Comparison of ENCODE assay signal across 9 mouse cellular contexts in genomic region chr2:73561665-73562063, GRCm38 (mm10). TPM values are rescaled to one million over a fixed set of nuclear protein-coding genes. Genes with fewer than 3 reads are reported as not detected.
A peak's percentile ranks its signal among the peaks of the same experiment; 100 is the strongest.
DNase-seq lines count a peak whose midpoint lies in the region; ATAC-seq and TF ChIP-seq lines count a peak whose summit lies in the region.
"Had no signal": no experiment of that assay in that cellular context is flagged by ENCODE, and none has a peak within 500 bp of the region (broad histone marks: within the 10 kb centered on the region; RNA-seq: fewer than 3 reads in every experiment).

No protein-coding gene starts in this region.

- DNase-seq in right cerebral cortex, postnatal 10 days (ENCODE audit: low spot score in 2 of 2) = peak; percentile 53 to 62
- no peak for DNase-seq in right cerebral cortex, adult 18-20 months
- DNase-seq in forebrain, postnatal 0 days = peak; percentile 80
- no peak for DNase-seq in ovary, postnatal 36 days (ENCODE audit: low spot score)
- DNase-seq in right cerebral cortex, postnatal 14 days = no peak

- peak; percentile 56; the same call in 1 of the 2 replicates for TF ChIP-seq CTCF in bone marrow macrophage, adult 2 months (IDR thresholded peaks at IDR 0.05; ENCODE audit: low read depth, low read length)
- TF ChIP-seq CTCF in forebrain, postnatal 0 days (IDR thresholded peaks at IDR 0.05; ENCODE audit: low read depth) = peak; percentile 81

- WGBS in forebrain, postnatal 0 days = 4% methylated on average over 8 of the region's 8 CpGs
- 6% methylated on average over 8 of the region's 8 CpGs for WGBS in limb, embryonic 12.5 days
- WGBS in midbrain, embryonic 15.5 days = 6% methylated on average over 8 of the region's 8 CpGs

- H3K27ac ChIP-seq in bone marrow macrophage, adult 2 months (ENCODE audit: insufficient read depth, low read depth, low read length) = no peak overlapping the region
- no peak overlapping the region for H3K27ac ChIP-seq in forebrain, postnatal 0 days (ENCODE audit: low read depth, low read length)
- H3K27ac ChIP-seq in limb, embryonic 12.5 days = no peak overlapping the region
- no peak overlapping the region for H3K27ac ChIP-seq in midbrain, embryonic 15.5 days

- H3K4me3 ChIP-seq in bone marrow macrophage, adult 2 months (ENCODE audit: insufficient read depth, low read length) = no peak overlapping the region
- peak overlapping the region; percentile 39 for H3K4me3 ChIP-seq in forebrain, postnatal 0 days (ENCODE audit: low read depth, low read length)
- peak overlapping the region; percentile 41 for H3K4me3 ChIP-seq in limb, embryonic 12.5 days (replicated peaks)
- H3K4me3 ChIP-seq in midbrain, embryonic 15.5 days = peak overlapping the region; percentile 46

- ATAC-seq in forebrain, postnatal 0 days = peak; percentile 72
- peak; percentile 35 for ATAC-seq in limb, embryonic 12.5 days (ENCODE audit: insufficient number of reproducible peaks, insufficient read depth, low FRiP score, low TSS enrichment, low read depth)
- peak; percentile 80 for ATAC-seq in midbrain, embryonic 15.5 days (replicated peaks)

- peak overlapping the region; percentile 64 for H3K4me2 ChIP-seq in forebrain, postnatal 0 days (ENCODE audit: low read depth)
- peak overlapping the region; percentile 68 for H3K4me2 ChIP-seq in limb, embryonic 12.5 days
- peak overlapping the region; percentile 78 for H3K4me2 ChIP-seq in midbrain, embryonic 15.5 days

- no peak for TF ChIP-seq POLR2A in bone marrow macrophage, adult 2 months (IDR thresholded peaks at IDR 0.05; ENCODE audit: borderline replicate concordance, low read depth, low read length)

- H3K4me1 ChIP-seq in bone marrow macrophage, adult 2 months (ENCODE audit: control insufficient read depth, insufficient read depth, low read length) = no peaks in the 10 kb centered on the region
- H3K4me1 ChIP-seq in forebrain, postnatal 0 days (ENCODE audit: insufficient read depth) = 0 out of 2 replicates have a peak, but pooled peaks cover 9% of the 10 kb centered on the region
- peaks cover 20% of the 10 kb centered on the region for H3K4me1 ChIP-seq in limb, embryonic 12.5 days (replicated peaks)
- peaks cover 11% of the 10 kb centered on the region for H3K4me1 ChIP-seq in midbrain, embryonic 15.5 days

- no peak overlapping the region for H3K9ac ChIP-seq in forebrain, postnatal 0 days
- H3K9ac ChIP-seq in limb, embryonic 12.5 days (replicated peaks) = no peak overlapping the region
- 0 out of 2 replicates have a peak overlapping the region, but pooled peaks have one; percentile 42 for H3K9ac ChIP-seq in midbrain, embryonic 15.5 days

- no peaks in the 10 kb centered on the region for H3K27me3 ChIP-seq in forebrain, postnatal 0 days (ENCODE audit: insufficient read depth, low read length)
- H3K27me3 ChIP-seq in limb, embryonic 12.5 days = no peaks in the 10 kb centered on the region
- H3K27me3 ChIP-seq in midbrain, embryonic 15.5 days (replicated peaks) = no peaks in the 10 kb centered on the region

- no peaks in the 10 kb centered on the region for H3K36me3 ChIP-seq in forebrain, postnatal 0 days (ENCODE audit: insufficient read depth)
- no peaks in the 10 kb centered on the region for H3K36me3 ChIP-seq in limb, embryonic 12.5 days
- H3K36me3 ChIP-seq in midbrain, embryonic 15.5 days (replicated peaks) = no peaks in the 10 kb centered on the region

- H3K9me3 ChIP-seq in forebrain, postnatal 0 days (ENCODE audit: low read length) = no peaks in the 10 kb centered on the region
- no peaks in the 10 kb centered on the region for H3K9me3 ChIP-seq in limb, embryonic 12.5 days
- no peaks in the 10 kb centered on the region for H3K9me3 ChIP-seq in midbrain, embryonic 15.5 days

RNA-seq across cellular contexts. Expression of gene Chrna1, which starts 18.5 kb away (rescaled TPM):
- not detected in 2 replicates for polyA plus RNA-seq in bone marrow macrophage, adult 2 months (2012; ENCODE audit: insufficient read depth, insufficient read length, missing spikeins)
- 0.05 TPM in 1 of 2 replicates, not detected in the other for total RNA-seq in forebrain, postnatal 0 days (2014; rRNA removed)
- polyA plus RNA-seq in forebrain, postnatal 0 days (2015; fragmentation: Nextera tagmentation; extraction: Ambion mirVana) = 0.08 and 0.17 TPM in 2 replicates
- polyA plus RNA-seq in limb, embryonic 12.5 days (2016; fragmentation: Nextera tagmentation; extraction: Ambion mirVana) = 7.9 and 8.6 TPM in 2 replicates
- 0.18 and 0.24 TPM in 2 replicates for polyA plus RNA-seq in midbrain, embryonic 15.5 days (2015; fragmentation: Nextera tagmentation; extraction: Ambion mirVana)
- total RNA-seq: heart, postnatal 14 days had no signal

RNA-seq across cellular contexts. Expression of gene Wipf1, which starts 32.1 kb away (rescaled TPM):
- polyA plus RNA-seq in bone marrow macrophage, adult 2 months (2012; ENCODE audit: insufficient read depth, insufficient read length, missing spikeins) = 114 and 143 TPM in 2 replicates
- total RNA-seq in forebrain, postnatal 0 days (2014; rRNA removed) = 1.8 and 2.4 TPM in 2 replicates
- 2.0 and 2.1 TPM in 2 replicates for polyA plus RNA-seq in forebrain, postnatal 0 days (2015; fragmentation: Nextera tagmentation; extraction: Ambion mirVana)
- 16.1 and 17.7 TPM in 2 replicates for polyA plus RNA-seq in limb, embryonic 12.5 days (2016; fragmentation: Nextera tagmentation; extraction: Ambion mirVana)
- 2.3 and 2.7 TPM in 2 replicates for polyA plus RNA-seq in midbrain, embryonic 15.5 days (2015; fragmentation: Nextera tagmentation; extraction: Ambion mirVana)

Comparison
In these comparisons a context has a peak if more than half of its experiments do, and no peak if none do; other contexts are left out.
1. DNase-seq: peak in right cerebral cortex, postnatal 10 days (2 of 2) and forebrain, postnatal 0 days (single experiment); none in right cerebral cortex, adult 18-20 months (single experiment), ovary, postnatal 36 days (single experiment) and right cerebral cortex, postnatal 14 days (single experiment).
2. Peak in every context shown above with its lines, with median percentiles within 50 percentile points of each other: ATAC-seq and H3K4me2 ChIP-seq.